Mouse (Mus musculus): ENCODE measurements around the gene Wnt9a.
"Not testable (repeated sequence)": the region's sequence is repeated elsewhere in the genome, so short reads cannot be mapped to it uniquely, and the experiment has no call there.

The Wnt9a gene

DNA sequence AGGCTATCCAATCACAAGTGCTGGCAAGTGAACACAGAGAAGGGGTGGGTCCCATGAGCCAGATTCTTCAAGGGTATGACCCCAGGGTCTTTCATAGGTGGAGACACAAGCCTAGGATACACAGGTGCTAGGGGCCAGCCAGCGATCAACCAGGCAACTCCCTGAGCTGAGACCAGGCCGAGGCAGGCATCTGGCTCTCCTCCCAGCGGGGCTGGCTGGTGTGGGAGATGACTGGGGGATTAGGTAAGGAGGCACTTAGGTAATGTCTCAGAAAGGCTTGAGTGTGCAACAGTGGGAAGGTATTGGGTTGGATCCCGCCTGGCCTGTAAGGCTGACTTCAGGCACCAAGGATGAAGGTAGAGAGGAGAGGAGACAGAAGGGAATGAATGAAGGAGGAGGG, 28.4 kb downstream of the Wnt9a start:
- no peak for DNase-seq (ENCODE audit: low spot score in 2 of 2)

GRCm38 (mm10) chr11:59335942-59336341, 29.2 kb downstream of the Wnt9a start:
- DNase-seq (ENCODE audit: low spot score in 2 of 2) = no peak

GRCm38 (mm10) chr11:59336381-59336780, 29.7 kb downstream of the Wnt9a start:
- no peak for DNase-seq (ENCODE audit: low spot score in 2 of 2)

GRCm38 (mm10) chr11:59337955-59338735, 31.4 kb downstream of the Wnt9a start:
- DNase-seq (ENCODE audit: low spot score in 2 of 2) = peak in 1 of 2 experiments; percentile 26

- DNase-seq (ENCODE audit: low spot score in 2 of 2) = no peak
Observed at GRCm38 (mm10) chr11:59338736-59339120, 32.0 kb downstream of the Wnt9a start.

GRCm38 (mm10) chr11:59342956-59343355, 36.2 kb downstream of the Wnt9a start:
- DNase-seq (ENCODE audit: low spot score in 2 of 2) = no peak

DNA sequence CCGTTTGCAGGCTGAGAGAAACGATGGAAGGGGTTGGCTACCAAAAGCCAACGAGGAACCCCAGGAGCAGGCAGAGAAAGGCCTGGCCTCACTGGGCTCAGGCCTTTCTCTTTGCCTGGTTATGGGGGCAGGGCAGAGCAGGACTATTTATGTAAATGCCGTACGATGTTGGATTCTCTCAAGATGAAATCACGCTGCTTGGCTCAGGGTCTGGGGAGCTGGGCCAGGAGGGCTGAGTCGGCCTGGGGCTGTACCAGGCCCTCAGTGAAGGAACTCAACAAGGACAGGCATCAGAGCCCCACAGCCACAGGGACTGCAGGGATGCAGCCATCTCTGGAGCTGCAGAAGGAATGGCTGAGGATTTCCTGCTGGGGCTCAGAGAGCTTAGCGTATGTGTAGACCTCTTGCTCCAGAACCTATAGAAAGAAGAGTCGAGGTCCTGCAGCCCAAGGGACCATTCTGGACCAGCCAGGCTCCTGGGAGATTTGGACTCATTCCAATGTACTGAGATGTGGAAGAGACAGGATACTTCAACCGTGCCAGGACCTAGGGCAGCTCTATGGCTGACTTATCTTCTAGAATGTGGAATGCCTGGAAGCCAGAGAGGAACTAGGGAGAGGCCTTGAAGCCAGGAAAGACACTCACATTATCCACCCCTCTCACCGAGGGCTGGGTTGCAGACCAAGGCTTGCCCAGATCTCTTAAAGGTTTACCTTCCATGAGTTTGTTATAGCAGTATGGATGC, 39.6 kb downstream of the Wnt9a start:
- no peak for DNase-seq (ENCODE audit: low spot score in 2 of 2)

- no peak for DNase-seq (ENCODE audit: low spot score in 2 of 2)
Observed at GRCm38 (mm10) chr11:59350326-59350725, 43.6 kb downstream of the Wnt9a start.

- DNase-seq (ENCODE audit: low spot score in 2 of 2) = no peak
Observed at GRCm38 (mm10) chr11:59354793-59355192, 48.1 kb downstream of the Wnt9a start.

DNA sequence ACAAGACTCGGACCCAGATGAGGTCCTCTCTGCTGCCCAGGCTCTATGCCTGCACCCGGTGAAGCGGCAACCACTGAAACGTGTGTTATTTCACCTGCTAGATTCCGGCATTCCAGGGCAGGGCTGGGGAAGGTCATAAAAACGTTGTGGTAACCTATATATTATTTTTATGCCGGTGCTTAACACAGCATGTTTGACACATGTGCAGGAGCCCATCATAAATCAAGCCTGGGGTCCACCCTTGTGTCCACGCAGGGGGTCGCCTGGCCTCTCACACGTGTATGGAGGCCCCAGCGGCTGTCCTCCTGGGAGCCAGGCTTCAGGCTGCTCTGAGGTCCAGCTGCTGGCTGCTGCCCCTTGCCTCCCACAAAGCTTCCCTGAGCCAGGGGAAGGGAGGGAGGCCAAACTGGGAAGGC, 50.2 kb downstream of the Wnt9a start:
- DNase-seq (ENCODE audit: low spot score in 2 of 2) = no peak

- no peak for DNase-seq (ENCODE audit: low spot score in 2 of 2)
Observed at GRCm38 (mm10) chr11:59361291-59361690, 54.6 kb downstream of the Wnt9a start.

- no peak for DNase-seq (ENCODE audit: low spot score in 2 of 2)
Observed at GRCm38 (mm10) chr11:59364007-59364406, 57.3 kb downstream of the Wnt9a start.

- no peak for DNase-seq (ENCODE audit: low spot score in 2 of 2)
Observed at GRCm38 (mm10) chr11:59364417-59364816, 57.7 kb downstream of the Wnt9a start.

DNA sequence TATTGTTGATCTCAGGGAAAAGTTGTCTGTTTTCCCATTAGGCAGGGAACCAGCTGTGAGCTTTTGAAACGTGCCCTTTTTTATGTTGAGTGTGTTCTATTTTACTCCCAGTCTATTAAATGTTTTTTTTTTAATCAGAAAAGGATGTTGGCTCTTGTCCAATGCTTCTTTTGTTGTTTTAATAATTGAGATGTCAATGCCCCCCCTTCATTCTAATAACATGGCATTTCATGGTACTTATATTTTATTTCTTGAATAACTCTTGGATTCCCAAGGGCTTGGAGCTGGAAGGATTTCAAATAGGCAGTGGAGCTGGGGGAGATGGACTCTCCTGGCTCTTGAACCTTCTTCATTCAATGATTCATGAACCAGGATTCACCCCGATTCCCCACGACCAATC, 59.3 kb downstream of the Wnt9a start:
- no peak for DNase-seq (ENCODE audit: low spot score in 2 of 2)

DNA sequence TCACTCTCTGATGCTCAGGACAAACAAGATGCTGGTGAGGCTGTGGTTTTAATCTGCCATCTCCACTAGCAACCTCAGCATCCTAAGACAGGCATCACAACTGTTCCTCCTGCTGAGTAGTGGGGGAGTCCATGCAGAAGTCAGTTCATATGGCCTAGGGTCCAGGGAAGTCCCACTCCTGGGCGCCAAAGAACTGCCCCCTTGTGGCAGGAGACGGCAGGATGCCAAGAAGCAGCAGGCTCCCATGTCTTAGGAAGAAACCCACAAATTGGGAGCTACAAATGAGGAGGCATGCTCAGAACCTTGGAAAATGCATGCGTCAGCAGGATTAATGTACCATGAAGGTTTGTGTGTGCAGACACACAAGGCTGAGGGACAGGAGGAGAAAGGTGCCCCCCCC, 59.9 kb downstream of the Wnt9a start:
- no peak for DNase-seq (ENCODE audit: low spot score in 2 of 2)

- not testable (repeated sequence) for DNase-seq (ENCODE audit: low spot score in 2 of 2)
Observed at GRCm38 (mm10) chr11:59367955-59368354, 61.2 kb downstream of the Wnt9a start.

DNA sequence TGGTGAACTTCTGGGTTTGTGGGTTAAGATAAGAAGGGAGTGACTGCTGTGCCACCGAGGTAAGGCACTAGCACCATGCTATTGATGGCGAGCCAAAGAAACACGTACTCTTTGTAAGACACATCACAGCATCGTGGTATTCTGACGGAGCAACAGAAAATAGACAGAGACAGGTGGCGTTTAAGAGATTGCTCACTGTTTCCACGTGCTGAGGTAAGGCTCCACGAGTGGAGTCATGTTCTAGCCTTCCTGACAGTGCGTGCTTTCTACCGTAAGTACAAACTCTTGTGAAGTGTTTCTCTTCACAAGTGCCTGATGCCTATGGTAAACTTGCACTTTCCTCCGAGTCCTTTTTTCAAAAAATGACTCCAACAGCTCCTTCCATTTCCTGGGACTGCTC, 63.1 kb downstream of the Wnt9a start:
- no peak for DNase-seq (ENCODE audit: low spot score in 2 of 2)

DNA sequence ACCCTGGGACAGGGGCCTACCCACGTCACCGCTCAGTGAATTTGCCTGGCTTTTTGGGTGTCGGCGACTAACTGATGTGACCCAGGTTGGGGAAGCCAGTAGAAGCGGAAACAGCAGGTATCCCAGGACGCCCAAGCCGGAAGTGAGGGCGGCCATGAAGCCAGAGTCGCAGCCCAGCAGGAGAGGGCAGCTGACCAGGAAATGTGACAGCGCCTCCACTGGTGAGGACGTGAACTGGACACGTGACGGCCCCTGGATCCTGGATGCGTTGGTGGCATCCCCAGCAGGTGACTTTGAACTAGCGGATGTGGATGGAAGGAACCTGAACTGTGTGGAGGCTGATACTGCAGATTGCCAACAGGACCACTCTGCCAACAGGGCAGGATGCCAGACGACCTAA, 68.7 kb downstream of the Wnt9a start, which contains the start of gene Prss38:
TSS of gene Prss38 (minus strand) at position 183 of the 400 bp plus-strand sequence.
- no peak for DNase-seq (ENCODE audit: low spot score in 2 of 2)

DNA sequence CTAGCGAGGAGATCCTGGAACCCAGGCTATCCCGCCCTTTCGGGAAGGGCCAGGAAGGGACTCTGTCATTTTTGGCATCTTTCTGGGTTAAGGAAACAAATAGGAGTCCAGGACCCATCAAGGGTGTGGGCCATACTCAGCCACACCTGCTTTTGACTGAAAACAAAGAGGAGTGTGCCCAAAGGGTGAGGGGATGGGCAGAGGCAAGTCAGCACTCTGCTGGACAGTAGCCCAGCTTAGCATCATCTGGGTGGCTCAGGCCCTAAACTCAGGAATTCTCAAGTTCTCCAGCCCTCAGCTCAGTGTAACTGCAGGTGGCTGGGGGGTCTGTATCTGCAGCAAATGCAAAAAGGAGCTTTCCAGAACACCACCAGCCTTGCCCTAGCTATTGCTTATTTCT, 71.3 kb downstream of the Wnt9a start:
- no peak for DNase-seq (ENCODE audit: low spot score in 2 of 2)

- no peak for DNase-seq (ENCODE audit: low spot score in 2 of 2)
Observed at GRCm38 (mm10) chr11:59379547-59379946, 72.8 kb downstream of the Wnt9a start.
